Mouse (Mus musculus): ENCODE measurements at regions not wholly inside any gene's neighbourhood (a gene's known extent, or its start where the extent isn't known, plus 50 kb on each side); places are given as distances from the start of the nearest gene placed in this dataset.
"Not testable (repeated sequence)": the region's sequence is repeated elsewhere in the genome, so short reads cannot be mapped to it uniquely, and the experiment has no call there.

DNA sequence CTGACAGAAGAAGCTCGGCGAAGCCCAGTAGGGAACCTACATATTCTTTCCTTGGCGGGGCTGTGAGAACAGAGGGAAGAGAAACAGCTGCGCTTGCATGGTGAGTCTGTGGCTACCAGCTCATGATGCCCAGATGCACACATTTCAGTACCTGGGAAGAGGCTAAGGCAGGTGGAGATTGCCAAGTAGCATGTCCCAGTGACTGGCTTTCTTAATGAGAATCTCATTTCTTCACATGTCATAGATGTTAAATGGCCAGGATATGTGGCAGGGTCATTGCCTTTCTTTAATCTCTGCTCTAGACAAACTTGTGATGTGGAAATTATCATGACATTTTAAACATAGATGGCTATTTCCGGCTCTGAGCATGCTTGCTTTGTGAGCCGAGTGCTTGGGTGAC lies 109.5 kb upstream of the Tns3 start:
- no peak for DNase-seq (ENCODE audit: low spot score in 2 of 2)

DNA sequence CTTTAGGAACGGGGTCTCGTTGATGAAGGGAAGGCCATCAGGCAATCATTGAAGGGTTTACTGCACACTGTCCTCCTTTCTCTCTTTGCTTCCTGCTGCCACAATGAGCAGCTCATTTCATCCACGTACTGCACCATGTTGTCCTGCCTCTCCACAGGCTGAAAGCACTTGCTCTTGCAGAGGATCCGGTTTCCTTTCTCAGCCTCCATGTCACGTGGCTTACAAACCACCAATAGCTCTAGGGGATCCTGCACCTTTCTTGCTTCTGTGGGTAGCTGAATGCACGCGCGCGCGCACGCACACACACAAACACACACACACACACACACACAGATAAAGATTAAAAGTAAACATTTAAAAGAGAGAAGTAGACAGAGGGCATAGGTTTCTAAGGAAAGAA lies 108.9 kb upstream of the Tns3 start:
- no peak for DNase-seq (ENCODE audit: low spot score in 2 of 2)

DNA sequence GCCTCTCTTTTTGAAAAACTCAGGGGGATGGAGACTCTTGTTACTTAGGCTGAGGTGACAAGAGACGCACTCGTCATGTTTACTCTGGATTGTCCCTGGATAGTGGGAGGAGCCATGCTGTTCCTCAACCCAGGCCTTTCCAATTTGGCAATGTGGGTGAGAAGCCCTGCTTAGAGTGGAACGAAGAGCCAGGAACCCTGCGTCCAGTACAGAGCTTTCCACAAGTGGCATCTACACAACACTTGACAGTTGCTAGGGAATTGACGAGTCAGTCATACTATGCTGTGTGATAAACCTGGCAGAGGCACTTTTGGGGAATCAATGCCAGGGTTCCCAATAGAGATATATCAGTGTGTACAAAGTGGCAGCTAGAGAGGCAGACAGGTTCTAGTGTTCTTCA lies 108.2 kb upstream of the Tns3 start:
- peak; percentile 34 to 42 for DNase-seq (ENCODE audit: low spot score in 2 of 2)

DNA sequence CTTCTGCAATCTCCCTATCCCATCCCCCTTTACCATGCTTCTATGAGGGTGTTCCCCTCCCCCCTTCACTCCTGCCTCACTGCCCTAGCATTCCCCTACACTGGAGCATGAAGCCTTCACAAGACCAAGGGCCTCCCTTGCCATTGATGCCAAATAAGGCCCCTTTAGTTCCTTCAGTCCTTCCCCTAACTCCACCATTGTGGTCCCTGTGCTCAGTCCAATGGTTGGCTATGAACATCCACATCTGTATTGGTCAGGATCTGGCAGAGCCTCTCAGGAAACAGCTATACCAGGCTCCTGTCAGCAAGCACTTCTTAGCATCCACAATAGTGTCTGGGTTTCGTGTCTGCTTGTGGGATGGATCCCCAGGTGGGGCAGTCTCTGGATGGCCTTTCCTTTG lies 104.4 kb upstream of the Tns3 start:
- DNase-seq (ENCODE audit: low spot score in 2 of 2), result not testable (repeated sequence)

DNA sequence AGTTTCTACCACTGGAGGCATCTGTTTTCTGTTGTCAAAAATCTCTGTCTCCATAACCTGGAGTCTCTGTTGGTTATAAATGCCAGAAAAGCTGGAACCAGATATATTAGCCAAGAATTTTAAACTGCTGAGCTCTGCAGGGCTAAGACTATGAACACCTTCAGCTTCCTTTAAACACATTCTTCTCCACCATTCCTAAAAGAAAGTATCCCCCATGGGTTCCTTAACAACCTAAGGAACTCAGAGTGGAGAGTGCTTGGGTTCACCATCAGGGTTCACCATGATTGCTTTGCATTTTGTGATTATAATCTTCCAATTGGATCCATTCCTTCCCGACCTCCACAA lies 101.2 kb upstream of the Tns3 start:
- no peak for DNase-seq (ENCODE audit: low spot score in 2 of 2)

GRCm38 (mm10) chr11:8764861-8765540 lies 100.7 kb upstream of the Tns3 start:
- DNase-seq (ENCODE audit: low spot score in 2 of 2), result no peak

DNA sequence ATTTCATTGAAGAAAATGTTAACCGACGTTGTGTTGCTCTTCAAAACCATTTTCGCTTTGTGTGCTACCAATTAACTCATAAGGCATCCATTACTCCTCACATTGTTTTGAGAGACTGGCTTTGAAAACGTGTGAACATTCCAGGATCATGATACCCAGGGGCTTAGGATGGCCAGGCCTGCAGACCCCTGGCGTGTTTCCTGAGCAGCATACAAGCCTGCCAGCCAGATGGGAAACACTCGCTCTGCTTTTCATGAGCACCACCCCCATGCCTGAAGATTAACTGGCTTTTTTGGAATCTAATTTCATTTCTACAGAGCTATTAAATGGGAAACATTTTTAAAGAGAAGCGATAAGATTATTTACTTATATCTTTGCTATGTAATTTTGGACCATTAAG lies 99.1 kb upstream of the Tns3 start:
- no peak for DNase-seq (ENCODE audit: low spot score in 2 of 2)

DNA sequence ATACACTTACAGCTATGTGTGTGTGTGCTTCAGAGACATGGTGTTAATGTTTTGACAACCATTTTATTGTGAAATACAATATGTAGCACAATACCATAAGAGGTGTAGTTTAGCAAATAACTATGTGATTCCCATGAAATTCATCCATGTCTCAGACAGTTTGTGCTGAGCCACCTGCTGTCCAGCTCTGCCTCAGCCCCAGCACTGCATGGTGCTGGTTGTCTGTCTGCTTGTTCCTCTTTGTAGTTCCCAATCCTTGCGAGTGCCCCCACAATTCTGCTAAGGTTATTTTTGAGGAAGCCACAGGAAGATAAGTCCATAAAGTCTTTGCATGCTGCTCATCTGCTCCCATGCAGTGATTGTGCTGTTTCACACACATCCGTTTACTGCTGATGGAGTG lies 97.8 kb upstream of the Tns3 start:
- DNase-seq (ENCODE audit: low spot score in 2 of 2), result no peak

DNA sequence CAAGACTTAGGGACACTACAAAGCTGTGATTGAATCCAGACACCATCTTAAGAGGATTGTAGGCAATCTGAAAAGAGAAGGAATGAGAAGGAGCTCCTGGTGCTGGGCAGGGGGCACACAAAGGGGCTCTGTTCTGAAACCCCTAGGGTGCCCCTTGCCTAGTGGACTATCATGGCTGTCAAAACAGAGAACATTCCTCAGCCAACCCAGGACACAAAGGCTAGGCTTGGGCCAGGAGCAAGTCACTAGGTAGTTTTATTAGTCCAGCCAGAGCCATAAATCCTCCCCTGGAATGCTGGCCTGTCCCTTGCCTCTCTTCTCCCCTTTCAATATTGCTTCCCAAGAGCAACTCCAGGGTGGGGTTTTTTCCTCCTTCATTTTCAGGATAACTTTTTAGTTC lies 97.3 kb upstream of the Tns3 start:
- no peak for DNase-seq (ENCODE audit: low spot score in 2 of 2)

DNA sequence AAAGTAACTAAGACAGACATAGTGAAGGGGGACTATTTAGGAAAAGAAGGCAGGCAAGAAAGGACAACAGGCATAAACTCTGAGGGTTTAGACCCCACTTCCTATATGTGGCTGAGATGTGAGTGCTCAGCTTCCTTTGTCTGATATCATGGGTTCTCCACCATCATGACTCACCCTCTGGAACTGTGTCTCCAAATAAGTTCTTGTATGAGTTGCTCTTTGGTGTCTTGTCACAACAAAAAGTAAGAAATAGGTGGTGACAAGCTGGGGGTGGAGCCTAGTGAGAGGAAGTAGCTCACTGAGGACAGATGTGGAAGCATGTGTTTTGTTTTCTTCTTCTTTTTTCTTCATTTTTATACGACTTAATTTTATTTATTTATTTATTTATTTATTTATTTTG lies 95.5 kb upstream of the Tns3 start:
- no peak for DNase-seq (ENCODE audit: low spot score in 2 of 2)

DNA sequence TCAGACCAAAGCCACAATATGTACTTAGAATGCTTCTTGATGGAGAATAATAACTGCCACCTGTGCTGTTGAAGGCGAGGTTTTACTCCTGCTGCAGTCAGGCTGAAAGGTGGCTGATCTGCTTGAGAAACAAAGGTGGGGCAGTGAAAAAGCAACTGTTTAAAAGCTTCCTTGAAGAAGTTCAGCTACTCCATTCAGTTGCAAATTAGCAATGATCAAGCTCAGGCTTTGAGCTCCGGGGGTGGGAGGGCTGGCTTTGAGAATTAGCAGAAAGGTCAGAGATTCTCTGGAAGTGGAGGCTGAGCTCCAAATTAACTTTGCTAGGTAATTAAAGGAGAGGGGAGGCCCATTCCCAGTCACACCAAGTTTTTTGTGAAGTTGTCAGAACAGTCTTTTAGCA lies 90.2 kb upstream of the Tns3 start:
- DNase-seq (ENCODE audit: low spot score in 2 of 2), result not testable (repeated sequence)

GRCm38 (mm10) chr11:8735784-8736183 lies 71.4 kb upstream of the Tns3 start:
- DNase-seq (ENCODE audit: low spot score in 2 of 2), result not testable (repeated sequence)

- no peak for DNase-seq (ENCODE audit: low spot score in 2 of 2)
Observed at GRCm38 (mm10) chr11:8727007-8727406, 62.7 kb upstream of the Tns3 start.

DNA sequence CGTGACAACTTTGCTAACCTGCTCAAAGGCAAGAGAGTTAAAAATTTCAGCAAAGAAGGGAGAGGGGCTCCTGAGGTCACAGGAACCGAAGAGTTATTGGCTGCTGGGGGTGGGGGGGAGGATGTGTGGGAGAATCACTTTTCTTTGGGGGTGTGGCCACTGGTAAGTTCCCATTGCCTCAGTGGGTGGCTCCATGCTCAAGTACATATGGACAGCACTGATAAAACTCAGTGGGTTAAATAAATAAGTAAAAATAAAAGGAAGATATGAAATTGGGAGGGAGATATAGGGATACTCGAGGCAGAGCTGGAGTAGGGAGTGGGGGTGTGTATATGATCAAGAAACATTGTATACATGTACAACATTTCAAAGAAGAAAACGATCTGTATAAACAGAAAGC lies 61.2 kb upstream of the Tns3 start:
- no peak for DNase-seq (ENCODE audit: low spot score in 2 of 2)

DNA sequence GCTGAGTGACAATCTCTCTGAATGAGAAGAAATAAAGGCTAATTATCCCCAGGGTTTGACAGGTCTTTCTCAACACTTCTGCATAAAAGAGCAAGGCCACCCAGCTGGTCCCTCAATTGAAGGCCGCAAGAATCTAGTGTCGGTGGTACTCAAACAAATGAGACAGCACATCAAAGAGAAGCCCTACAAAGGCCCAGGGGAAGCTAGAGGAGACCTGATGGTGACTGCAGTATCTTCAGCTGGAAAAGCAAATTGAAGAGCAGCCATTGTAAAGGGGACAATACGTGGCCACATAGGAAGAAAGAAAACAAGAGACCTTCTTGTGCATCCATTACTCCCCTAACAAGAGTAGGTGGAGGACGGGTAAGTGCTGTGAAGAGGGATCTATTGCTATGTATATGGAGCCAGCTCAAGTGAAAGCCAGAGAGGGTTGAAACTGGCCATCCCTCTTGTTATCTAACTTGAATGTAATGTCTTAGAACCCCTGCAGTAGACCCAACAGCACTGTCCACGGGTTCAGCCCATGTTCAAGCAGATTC lies 58.8 kb upstream of the Tns3 start:
- no peak for DNase-seq (ENCODE audit: low spot score in 2 of 2)

- DNase-seq (ENCODE audit: low spot score in 2 of 2), result no peak
Observed at GRCm38 (mm10) chr11:8719211-8719966, 55.1 kb upstream of the Tns3 start.

DNA sequence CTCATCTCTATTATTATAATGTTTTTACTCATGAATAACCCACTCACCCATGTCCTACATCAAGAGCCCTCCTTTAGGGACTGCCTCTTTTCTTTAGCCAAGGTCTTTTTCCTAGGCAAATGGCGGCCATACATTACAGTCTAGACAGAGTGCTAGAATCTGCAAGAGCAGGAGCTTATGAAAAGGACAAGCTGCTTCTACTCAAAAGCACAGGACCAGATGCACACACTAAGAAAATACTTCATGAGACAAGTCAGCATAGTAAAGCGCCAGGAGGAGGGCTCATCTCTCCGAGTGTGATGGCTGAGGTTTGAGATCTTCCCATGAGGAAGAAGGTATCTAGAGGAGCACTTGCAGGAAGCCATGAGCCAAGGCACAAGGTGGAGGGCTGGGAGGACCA lies 53.4 kb upstream of the Tns3 start:
- no peak for DNase-seq (ENCODE audit: low spot score in 2 of 2)

DNA sequence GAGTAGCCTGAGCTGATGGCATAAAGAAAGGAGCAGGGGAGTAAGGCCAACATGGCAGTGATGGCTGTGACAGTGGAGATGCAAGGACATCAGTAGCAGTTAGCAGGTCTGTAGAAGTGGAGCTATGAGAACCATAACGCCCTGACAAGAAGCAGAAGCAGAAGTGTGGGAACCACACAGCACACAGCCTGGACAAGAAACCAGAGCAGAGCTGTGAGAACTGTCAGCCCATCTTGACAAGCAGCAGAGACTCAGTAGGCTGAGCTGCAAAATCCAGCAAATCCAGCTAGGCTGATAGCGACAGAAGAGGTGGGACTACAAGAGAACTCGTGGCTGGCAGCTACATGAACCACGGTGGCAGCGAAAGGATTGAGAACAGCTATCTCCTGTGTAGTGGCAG lies 52.5 kb upstream of the Tns3 start:
- DNase-seq (ENCODE audit: low spot score in 2 of 2), result no peak

GRCm38 (mm10) chr11:8715775-8716174 lies 51.4 kb upstream of the Tns3 start:
- DNase-seq (ENCODE audit: low spot score in 2 of 2), result no peak

Measured in heart, adult 9 months (tissue).